Mouse (Mus musculus): ENCODE data around the gene Tfip11. TPM values are rescaled to one million over a fixed set of nuclear protein-coding genes. Genes with fewer than 3 reads are reported as not detected.

Gene Tfip11
- polyA plus RNA-seq, 1 experiment: 23.9 TPM

- H3K4me3 ChIP-seq (ENCODE audit: low read depth, low read length): no peak overlapping the region
- no peak overlapping the region for H3K9ac ChIP-seq (ENCODE audit: low read depth, poor library complexity, severe bottlenecking)
- no peak overlapping the region for H3K27ac ChIP-seq (ENCODE audit: insufficient read depth, low read length)
- no peaks in the 10 kb centered on the region for H3K27me3 ChIP-seq (ENCODE audit: control insufficient read depth, insufficient read depth, low read length, poor library complexity, severe bottlenecking)
- TF ChIP-seq POLR2A (IDR thresholded peaks at IDR 0.05; ENCODE audit: insufficient read depth, low read length) (no peak), EP300 (IDR thresholded peaks at IDR 0.05; ENCODE audit: insufficient read depth, low read depth, low read length) (no peak), CTCF (IDR thresholded peaks at IDR 0.05; ENCODE audit: low read depth, low read length) (no peak)
- H3K4me1 ChIP-seq (ENCODE audit: control insufficient read depth, insufficient read depth, low read length): no peaks in the 10 kb centered on the region
- peaks cover 3% of the 10 kb centered on the region; the same call in 1 of the 2 replicates for H3K36me3 ChIP-seq (ENCODE audit: control insufficient read depth, insufficient read depth, low read length, poor library complexity, severe bottlenecking)
- H3K9me3 ChIP-seq (replicated peaks; ENCODE audit: control insufficient read depth, insufficient read depth, low read length, poor library complexity, severe bottlenecking): no peaks in the 10 kb centered on the region
Measured at GRCm38 (mm10) chr5:112327854-112328253, 1.7 kb downstream of the Tfip11 start.

GRCm38 (mm10) chr5:112329805-112330564, 3.8 kb downstream of the Tfip11 start:
- TF ChIP-seq POLR2A (IDR thresholded peaks at IDR 0.05; ENCODE audit: insufficient read depth, low read length) (no peak), EP300 (IDR thresholded peaks at IDR 0.05; ENCODE audit: insufficient read depth, low read depth, low read length) (no peak), CTCF (IDR thresholded peaks at IDR 0.05; ENCODE audit: low read depth, low read length) (no peak)
- H3K4me3 ChIP-seq (ENCODE audit: low read depth, low read length): no peak overlapping the region
- peaks cover 12% of the 10 kb centered on the region for H3K36me3 ChIP-seq (ENCODE audit: control insufficient read depth, insufficient read depth, low read length, poor library complexity, severe bottlenecking)

GRCm38 (mm10) chr5:112335473-112335872, 9.3 kb downstream of the Tfip11 start:
- Histone ChIP-seq H3K4me1 (ENCODE audit: control insufficient read depth, insufficient read depth, low read length) (no peaks in the 10 kb centered on the region), H3K9ac (ENCODE audit: low read depth, poor library complexity, severe bottlenecking) (no peak overlapping the region), H3K36me3 (ENCODE audit: control insufficient read depth, insufficient read depth, low read length, poor library complexity, severe bottlenecking) (peaks cover 34% of the 10 kb centered on the region), H3K4me3 (ENCODE audit: low read depth, low read length) (no peak overlapping the region), H3K27me3 (ENCODE audit: control insufficient read depth, insufficient read depth, low read length, poor library complexity, severe bottlenecking) (no peaks in the 10 kb centered on the region), H3K27ac (ENCODE audit: insufficient read depth, low read length) (no peak overlapping the region), H3K9me3 (replicated peaks; ENCODE audit: control insufficient read depth, insufficient read depth, low read length, poor library complexity, severe bottlenecking) (no peaks in the 10 kb centered on the region)
- peak; percentile 82 for TF ChIP-seq CTCF (IDR thresholded peaks at IDR 0.05; ENCODE audit: low read depth, low read length)
- no peak for TF ChIP-seq POLR2A (IDR thresholded peaks at IDR 0.05; ENCODE audit: insufficient read depth, low read length)

More at GRCm38 (mm10) chr5:112329805-112330564, 3.8 kb downstream of the Tfip11 start:
- no peaks in the 10 kb centered on the region for H3K4me1 ChIP-seq (ENCODE audit: control insufficient read depth, insufficient read depth, low read length)
- no peaks in the 10 kb centered on the region for H3K27me3 ChIP-seq (ENCODE audit: control insufficient read depth, insufficient read depth, low read length, poor library complexity, severe bottlenecking)
- H3K9ac ChIP-seq (ENCODE audit: low read depth, poor library complexity, severe bottlenecking): no peak overlapping the region
- no peak overlapping the region for H3K27ac ChIP-seq (ENCODE audit: insufficient read depth, low read length)
- no peaks in the 10 kb centered on the region for H3K9me3 ChIP-seq (replicated peaks; ENCODE audit: control insufficient read depth, insufficient read depth, low read length, poor library complexity, severe bottlenecking)

GRCm38 (mm10) chr5:112337004-112337403, 10.8 kb downstream of the Tfip11 start:
- H3K9me3 ChIP-seq (replicated peaks; ENCODE audit: control insufficient read depth, insufficient read depth, low read length, poor library complexity, severe bottlenecking): no peaks in the 10 kb centered on the region
- peaks cover 34% of the 10 kb centered on the region for H3K36me3 ChIP-seq (ENCODE audit: control insufficient read depth, insufficient read depth, low read length, poor library complexity, severe bottlenecking)
- no peak overlapping the region for H3K4me3 ChIP-seq (ENCODE audit: low read depth, low read length)
- H3K4me1 ChIP-seq (ENCODE audit: control insufficient read depth, insufficient read depth, low read length): no peaks in the 10 kb centered on the region
- TF ChIP-seq CTCF (IDR thresholded peaks at IDR 0.05; ENCODE audit: low read depth, low read length): no peak
- H3K9ac ChIP-seq (ENCODE audit: low read depth, poor library complexity, severe bottlenecking): no peak overlapping the region
- no peak overlapping the region for H3K27ac ChIP-seq (ENCODE audit: insufficient read depth, low read length)
- no peaks in the 10 kb centered on the region for H3K27me3 ChIP-seq (ENCODE audit: control insufficient read depth, insufficient read depth, low read length, poor library complexity, severe bottlenecking)

- H3K9me3 ChIP-seq (replicated peaks; ENCODE audit: control insufficient read depth, insufficient read depth, low read length, poor library complexity, severe bottlenecking): no peaks in the 10 kb centered on the region
- H3K36me3 ChIP-seq (ENCODE audit: control insufficient read depth, insufficient read depth, low read length, poor library complexity, severe bottlenecking): peaks cover 30% of the 10 kb centered on the region
- TF ChIP-seq POLR2A (IDR thresholded peaks at IDR 0.05; ENCODE audit: insufficient read depth, low read length): no peak
- no peak for TF ChIP-seq EP300 (IDR thresholded peaks at IDR 0.05; ENCODE audit: insufficient read depth, low read depth, low read length)
- no peak for TF ChIP-seq CTCF (IDR thresholded peaks at IDR 0.05; ENCODE audit: low read depth, low read length)
Measured at GRCm38 (mm10) chr5:112339215-112339614, 13.1 kb downstream of the Tfip11 start.

GRCm38 (mm10) chr5:112342463-112343204, 16.5 kb downstream of the Tfip11 start, which contains the start of the genes Srrd and Hps4:
Gene Srrd, minus strand, starts transcription at chr5:112343040.
Gene Hps4, plus strand, starts transcription at chr5:112343083.
- peak within 1 kb of the TSS; percentile 99 for H3K4me3 ChIP-seq (ENCODE audit: low read depth, low read length)
- peaks cover 6% of the 10 kb centered on the region; the same call in 1 of the 2 replicates for H3K36me3 ChIP-seq (ENCODE audit: control insufficient read depth, insufficient read depth, low read length, poor library complexity, severe bottlenecking)
- H3K4me1 ChIP-seq (ENCODE audit: control insufficient read depth, insufficient read depth, low read length): no peaks in the 10 kb centered on the region
- TF ChIP-seq CTCF (IDR thresholded peaks at IDR 0.05; ENCODE audit: low read depth, low read length) (no peak), EP300 (IDR thresholded peaks at IDR 0.05; ENCODE audit: insufficient read depth, low read depth, low read length) (no peak), POLR2A (IDR thresholded peaks at IDR 0.05; ENCODE audit: insufficient read depth, low read length) (no peak)
- no peak within 1 kb of the TSS for H3K27ac ChIP-seq (ENCODE audit: insufficient read depth, low read length)
- no peaks in the 10 kb centered on the region for H3K9me3 ChIP-seq (replicated peaks; ENCODE audit: control insufficient read depth, insufficient read depth, low read length, poor library complexity, severe bottlenecking)
- no peaks in the 10 kb centered on the region for H3K27me3 ChIP-seq (ENCODE audit: control insufficient read depth, insufficient read depth, low read length, poor library complexity, severe bottlenecking)
- peak within 1 kb of the TSS; percentile 79 for H3K9ac ChIP-seq (ENCODE audit: low read depth, poor library complexity, severe bottlenecking)

More at GRCm38 (mm10) chr5:112339215-112339614, 13.1 kb downstream of the Tfip11 start:
- Histone ChIP-seq H3K4me3 (ENCODE audit: low read depth, low read length) (no peak overlapping the region), H3K27ac (ENCODE audit: insufficient read depth, low read length) (no peak overlapping the region), H3K9ac (ENCODE audit: low read depth, poor library complexity, severe bottlenecking) (no peak overlapping the region), H3K27me3 (ENCODE audit: control insufficient read depth, insufficient read depth, low read length, poor library complexity, severe bottlenecking) (no peaks in the 10 kb centered on the region), H3K4me1 (ENCODE audit: control insufficient read depth, insufficient read depth, low read length) (no peaks in the 10 kb centered on the region)
